Mouse (Mus musculus): ENCODE measurements around the gene Smco3.

DNA sequence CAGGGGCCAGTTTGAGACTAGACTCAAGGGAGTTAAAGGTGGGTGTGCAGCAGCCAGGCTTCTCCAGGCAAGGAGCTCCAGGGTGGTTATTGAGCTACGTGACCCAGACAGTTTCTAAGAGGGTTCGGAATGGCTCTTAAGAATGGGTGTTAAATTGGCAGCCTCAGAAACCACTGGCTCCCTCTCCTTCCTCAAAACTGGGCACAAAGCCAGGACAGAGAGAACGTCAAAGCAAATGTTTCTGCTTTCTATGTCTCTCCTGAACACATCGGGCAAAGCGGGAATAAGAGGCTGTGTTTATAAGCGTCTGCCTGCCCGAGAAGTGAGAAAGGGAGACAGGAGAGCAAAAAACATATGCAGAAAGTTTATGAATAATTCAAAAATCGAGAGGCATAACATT, 39.3 kb upstream of the Smco3 start:
- TF ChIP-seq POLR2A (IDR thresholded peaks at IDR 0.05; ENCODE audit: extremely low read depth, insufficient read depth, low read length) = no peak
- no peak for TF ChIP-seq CTCF (IDR thresholded peaks at IDR 0.05; ENCODE audit: extremely low read depth, insufficient read depth, low read length)

Measured in cortical plate, adult 2 months (tissue).